ENCODE assay signal across 8 mouse cellular contexts in the genomic region with DNA sequence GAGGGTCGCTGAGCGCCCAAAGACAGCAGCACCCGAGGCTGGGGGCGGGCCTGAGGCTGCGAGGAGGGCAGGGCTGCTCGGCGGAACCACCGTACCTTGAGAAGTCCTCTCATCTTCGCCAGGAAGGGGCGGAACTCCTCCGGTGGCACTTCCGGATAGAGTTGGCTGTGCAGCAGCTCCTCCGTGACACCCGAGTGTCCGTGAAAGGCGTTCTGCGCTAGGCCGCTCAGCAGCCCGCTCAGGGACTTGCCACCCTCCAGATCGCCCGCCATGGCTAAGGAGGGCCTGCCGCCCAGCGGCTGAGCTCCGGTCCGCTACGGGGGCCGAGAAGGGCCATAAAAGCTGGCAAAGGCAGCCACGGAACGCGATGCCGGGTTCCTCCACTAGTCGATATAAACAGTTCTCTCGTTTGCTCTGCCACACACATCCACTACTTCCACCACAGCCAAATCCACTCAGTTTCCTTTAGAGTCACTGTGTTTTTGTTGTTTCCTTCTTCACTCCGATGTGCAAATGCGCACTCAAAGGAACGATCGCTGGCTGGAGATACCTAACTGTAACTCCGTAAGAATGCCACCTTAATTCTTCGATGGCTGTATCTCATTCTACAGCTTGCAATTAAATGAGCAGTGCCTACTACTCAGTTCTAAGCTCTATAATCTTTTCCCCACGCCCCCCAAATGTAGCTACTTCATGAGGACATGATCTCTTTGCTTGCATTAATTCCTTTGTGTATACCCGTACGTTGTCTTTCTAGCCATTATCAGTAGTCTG. TPM values are rescaled to one million over a fixed set of nuclear protein-coding genes. Genes with fewer than 3 reads are reported as not detected.
DNase-seq lines count a peak whose midpoint lies in the region; ATAC-seq and TF ChIP-seq lines count a peak whose summit lies in the region.

A gene (minus strand): TSS at position 107 of the 774 bp plus-strand sequence.
A gene (minus strand): TSS at position 399 of the 774 bp plus-strand sequence.

- H3K4me1 ChIP-seq in embryonic facial prominence, embryonic 13.5 days, result peaks cover 21% of the 10 kb centered on the region
- peaks cover 6% of the 10 kb centered on the region for H3K4me1 ChIP-seq in heart, adult 2 months (ENCODE audit: control insufficient read depth, insufficient read depth, low read length)
- H3K4me1 ChIP-seq in limb, embryonic 14.5 days (ENCODE audit: control insufficient read depth, insufficient read depth, low read length), result peaks cover 7% of the 10 kb centered on the region; the same call in 1 of the 2 replicates
- peaks cover 4% of the 10 kb centered on the region; the same call in 1 of the 2 replicates for H3K4me1 ChIP-seq in midbrain, postnatal 0 days (ENCODE audit: insufficient read depth, low read length)

- TF ChIP-seq POLR2A in heart, adult 2 months (IDR thresholded peaks at IDR 0.05; ENCODE audit: insufficient read depth, low read depth, low read length), result peak; percentile 88
- peak; percentile 94 for TF ChIP-seq POLR2A in limb, embryonic 14.5 days (IDR thresholded peaks at IDR 0.05; ENCODE audit: borderline replicate concordance, extremely low read depth, insufficient read depth, insufficient read length)

- peak within 1 kb of the TSS; percentile 78 for H3K4me2 ChIP-seq in embryonic facial prominence, embryonic 13.5 days
- H3K4me2 ChIP-seq in limb, embryonic 14.5 days (replicated peaks; ENCODE audit: low read depth, low read length, severe bottlenecking), result peak within 1 kb of the TSS; percentile 56
- H3K4me2 ChIP-seq in midbrain, postnatal 0 days (ENCODE audit: low read depth, low read length, poor library complexity, severe bottlenecking), result peak within 1 kb of the TSS; percentile 67

- peaks cover 13% of the 10 kb centered on the region for H3K36me3 ChIP-seq in embryonic facial prominence, embryonic 13.5 days
- H3K36me3 ChIP-seq in heart, adult 2 months (ENCODE audit: control insufficient read depth, insufficient read depth, low read length), result peaks cover 4% of the 10 kb centered on the region
- peaks cover 17% of the 10 kb centered on the region for H3K36me3 ChIP-seq in limb, embryonic 14.5 days (ENCODE audit: control insufficient read depth, insufficient read depth, low read length)
- peaks cover 9% of the 10 kb centered on the region; the same call in 1 of the 2 replicates for H3K36me3 ChIP-seq in midbrain, postnatal 0 days (ENCODE audit: insufficient read depth, low read length)

- peak within 1 kb of the TSS; percentile 98 for H3K27ac ChIP-seq in embryonic facial prominence, embryonic 13.5 days
- peak within 1 kb of the TSS; percentile 91 for H3K27ac ChIP-seq in heart, adult 2 months
- peak within 1 kb of the TSS; percentile 94 for H3K27ac ChIP-seq in limb, embryonic 14.5 days (replicated peaks; ENCODE audit: low read depth, low read length)
- H3K27ac ChIP-seq in midbrain, postnatal 0 days (ENCODE audit: low read depth, low read length), result peak within 1 kb of the TSS; percentile 83

- peak; percentile 90 for ATAC-seq in embryonic facial prominence, embryonic 13.5 days (ENCODE audit: insufficient number of reproducible peaks, insufficient read depth, low FRiP score, low TSS enrichment, low read depth)
- peak; percentile 93 for ATAC-seq in limb, embryonic 14.5 days (ENCODE audit: low FRiP score, low read depth)
- ATAC-seq in midbrain, postnatal 0 days (ENCODE audit: low FRiP score), result peak; percentile 91

- peak within 1 kb of the TSS; percentile 70 for H3K4me3 ChIP-seq in embryonic facial prominence, embryonic 13.5 days
- H3K4me3 ChIP-seq in heart, adult 2 months, result peak within 1 kb of the TSS; percentile 91
- peak within 1 kb of the TSS; percentile 63 for H3K4me3 ChIP-seq in limb, embryonic 14.5 days (replicated peaks; ENCODE audit: low read length)
- peak within 1 kb of the TSS; percentile 58 for H3K4me3 ChIP-seq in midbrain, postnatal 0 days (ENCODE audit: low read depth, low read length)

- DNase-seq in 3134 (ENCODE audit: extremely low read depth, insufficient read length, low spot score), result peak; percentile 96
- peak; percentile 98 for DNase-seq in adrenal gland, postnatal 36 days
- DNase-seq in heart, adult 2 months, result peak; percentile 97 to 99
- DNase-seq in kidney, adult 8-10 months, result peak; percentile 93 to 96
- peak; percentile 94 for DNase-seq in limb, embryonic 14.5 days (ENCODE audit: low spot score)
- DNase-seq in midbrain, postnatal 0 days (ENCODE audit: low spot score), result peak; percentile 96
- DNase-seq in spleen, postnatal 14 days (ENCODE audit: low spot score in 2 of 2), result peak; percentile 95 to 98

- H3K9ac ChIP-seq in embryonic facial prominence, embryonic 13.5 days, result peak within 1 kb of the TSS; percentile 86
- peak within 1 kb of the TSS; percentile 82 for H3K9ac ChIP-seq in heart, adult 2 months (ENCODE audit: low read depth, low read length)
- H3K9ac ChIP-seq in limb, embryonic 14.5 days (ENCODE audit: low read depth, low read length, severe bottlenecking), result peak within 1 kb of the TSS; percentile 72
- peak within 1 kb of the TSS; percentile 68 for H3K9ac ChIP-seq in midbrain, postnatal 0 days (replicated peaks; ENCODE audit: low read length, poor library complexity, severe bottlenecking)

- TF ChIP-seq EP300 in heart, adult 2 months (IDR thresholded peaks at IDR 0.05; ENCODE audit: insufficient read depth, low read depth, low read length), result peak; percentile 79; the same call in 1 of the 2 replicates

- H3K79me2 ChIP-seq in heart, adult 2 months (replicated peaks; ENCODE audit: control insufficient read depth, insufficient read depth, low read length), result peaks cover 2% of the 10 kb centered on the region; the same call in 1 of the 2 replicates

- H3K27me3 ChIP-seq in embryonic facial prominence, embryonic 13.5 days, result no peaks in the 10 kb centered on the region
- no peaks in the 10 kb centered on the region for H3K27me3 ChIP-seq in heart, adult 2 months (ENCODE audit: control insufficient read depth, insufficient read depth, low read length)
- H3K27me3 ChIP-seq in limb, embryonic 14.5 days (ENCODE audit: control insufficient read depth, insufficient read depth, low read length), result no peaks in the 10 kb centered on the region
- no peaks in the 10 kb centered on the region for H3K27me3 ChIP-seq in midbrain, postnatal 0 days (ENCODE audit: insufficient read depth, low read length)

- intact Hi-C loops in heart, adult 2 months (cut with DNase I), result loop anchor here (10.0 kb wide), 2 partner anchors 513 to 583 kb away; a partner anchor contains a TSS

- 2% methylated on average over 42 of the region's 42 CpGs for WGBS in embryonic facial prominence, embryonic 13.5 days
- 2% methylated on average over 41 of the region's 42 CpGs for WGBS in heart, adult 2 months
- WGBS in limb, embryonic 14.5 days, result 3% methylated on average over 40 of the region's 42 CpGs
- 2% methylated on average over 42 of the region's 42 CpGs for WGBS in midbrain, postnatal 0 days

- TF ChIP-seq CTCF in heart, adult 2 months (IDR thresholded peaks at IDR 0.05), result peak; percentile 90
- peak; percentile 80 for TF ChIP-seq CTCF in midbrain, postnatal 0 days (IDR thresholded peaks at IDR 0.05)

- no peaks in the 10 kb centered on the region for H3K9me3 ChIP-seq in embryonic facial prominence, embryonic 13.5 days
- no peaks in the 10 kb centered on the region for H3K9me3 ChIP-seq in limb, embryonic 14.5 days (ENCODE audit: control insufficient read depth, low read length)
- no peaks in the 10 kb centered on the region for H3K9me3 ChIP-seq in midbrain, postnatal 0 days (ENCODE audit: low read length)

RNA-seq across cellular contexts. Expression of the first gene that starts in this region (rescaled TPM):
- 10 to 100 TPM; 28.5 to 55.4 TPM for total RNA-seq in adrenal gland, postnatal 36 days (2021)
- polyA plus RNA-seq in embryonic facial prominence, embryonic 13.5 days (2015; fragmentation: Nextera tagmentation; extraction: Ambion mirVana), result 8.6 and 12.3 TPM in 2 replicates
- 1 to 10 TPM; 5.2 to 7.0 TPM for total RNA-seq in heart, adult 2 months (2021)
- polyA plus RNA-seq in heart, adult 2 months (2012; rRNA removed), result 2.1 and 8.3 TPM in 2 replicates
- polyA plus RNA-seq in limb, embryonic 14.5 days (2012; rRNA removed), result 1.9 and 2.4 TPM in 2 replicates
- polyA plus RNA-seq in limb, embryonic 14.5 days (2014; fragmentation: Nextera tagmentation; extraction: Ambion mirVana), result 10.4 and 12.2 TPM in 2 replicates
- total RNA-seq in midbrain, postnatal 0 days (2014; rRNA removed), result 2.5 TPM in 1 of 2 replicates, not detected in the other
- polyA plus RNA-seq in midbrain, postnatal 0 days (2015; fragmentation: Nextera tagmentation; extraction: Ambion mirVana), result 2.7 and 3.3 TPM in 2 replicates

RNA-seq across cellular contexts. Expression of the second gene that starts in this region (rescaled TPM):
- 100 to 1,000 TPM; 103 to 121 TPM for total RNA-seq in adrenal gland, postnatal 36 days (2021)
- 387 and 398 TPM in 2 replicates for polyA plus RNA-seq in embryonic facial prominence, embryonic 13.5 days (2015; fragmentation: Nextera tagmentation; extraction: Ambion mirVana)
- 100 to 1,000 TPM; 138 to 158 TPM for total RNA-seq in heart, adult 2 months (2021)
- 26.7 and 40.1 TPM in 2 replicates for polyA plus RNA-seq in heart, adult 2 months (2012; rRNA removed)
- polyA plus RNA-seq in limb, embryonic 14.5 days (2012; rRNA removed), result 45.1 and 89.7 TPM in 2 replicates
- polyA plus RNA-seq in limb, embryonic 14.5 days (2014; fragmentation: Nextera tagmentation; extraction: Ambion mirVana), result 367 and 372 TPM in 2 replicates
- 20.3 and 23.5 TPM in 2 replicates for total RNA-seq in midbrain, postnatal 0 days (2014; rRNA removed)
- polyA plus RNA-seq in midbrain, postnatal 0 days (2015; fragmentation: Nextera tagmentation; extraction: Ambion mirVana), result 218 and 221 TPM in 2 replicates

Comparison
In these comparisons a context has a peak if more than half of its experiments do, and no peak if none do; other contexts are left out.
1. Peak in every context shown above with its lines: DNase-seq, ATAC-seq, H3K4me3 ChIP-seq and H3K27ac ChIP-seq.